Mouse (Mus musculus) gastrocnemius, postnatal 4 days (tissue): ENCODE measurements at regions not wholly inside any gene's neighbourhood (a gene's known extent, or its start where the extent isn't known, plus 50 kb on each side); places are given as distances from the start of the nearest gene placed in this dataset.

Experiments used
- DNase-seq, 2 experiments: peaks; one replicate each; pipeline ENCODE4 v3.0.0; 2021 to 2022; ENCODE audit warnings: low spot score in 2 of 2, mixed read lengths in 2 of 2

DNA sequence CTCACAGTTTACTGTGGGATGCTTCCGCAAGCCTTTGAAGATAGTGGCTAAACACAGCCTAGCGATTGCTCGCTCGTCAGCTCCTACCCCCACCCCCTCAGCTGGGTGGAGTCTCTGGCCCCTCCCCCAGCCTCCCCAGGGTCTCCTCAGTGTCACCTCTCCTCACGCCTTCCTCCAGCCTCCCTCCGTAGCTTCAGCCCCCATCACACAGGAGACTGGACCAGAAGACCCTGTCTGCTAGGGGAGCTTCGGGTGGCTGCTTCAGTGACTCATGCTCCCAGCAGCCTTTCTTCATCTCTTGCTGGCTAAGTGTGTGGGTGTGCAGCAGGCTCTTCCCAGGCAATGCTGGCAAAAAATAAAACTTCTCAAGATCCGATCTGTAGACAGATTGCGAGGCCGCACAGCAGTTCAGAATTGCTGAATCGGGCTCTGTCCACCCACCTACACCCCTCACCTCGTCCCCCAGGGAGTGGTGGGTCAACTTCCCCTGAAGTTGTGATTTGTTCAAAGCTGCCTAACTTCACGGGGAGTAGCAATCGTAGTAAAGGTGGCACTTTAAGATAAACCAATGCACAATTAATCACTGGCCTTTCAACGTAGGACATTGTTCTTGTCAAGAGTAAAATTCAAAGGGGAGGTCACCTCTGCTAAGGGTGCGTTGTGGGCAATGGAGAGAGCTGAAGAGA, 61.2 kb upstream of the Ankrd28 start:
- no peak for DNase-seq

- no peak for DNase-seq
These were observed 61.7 kb upstream of the Ankrd28 start for GRCm38 (mm10) chr14:31892186-31892510.

DNA sequence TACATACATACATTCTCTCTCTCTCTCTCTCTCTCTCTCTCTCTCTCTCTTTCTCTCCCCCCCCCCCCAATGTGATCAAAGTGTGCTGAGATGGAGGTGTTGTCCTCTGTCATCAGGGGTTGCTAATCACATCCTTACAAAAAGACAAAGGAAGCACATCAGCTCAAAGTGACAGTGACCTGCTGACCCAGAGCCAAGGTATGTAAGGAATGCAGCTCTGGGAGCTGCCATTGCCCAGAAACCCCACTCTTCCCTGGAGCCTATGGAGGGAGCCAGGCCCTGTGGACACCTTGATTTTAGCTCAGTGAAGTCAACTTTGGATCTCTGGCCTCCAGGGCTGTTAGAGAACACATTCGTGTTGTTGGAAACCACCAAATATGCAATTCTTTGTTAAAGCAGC, 66.0 kb upstream of the Ankrd28 start:
- no peak for DNase-seq

GRCm38 (mm10) chr14:31899504-31899903, 69.1 kb upstream of the Ankrd28 start:
- DNase-seq: no peak

DNA sequence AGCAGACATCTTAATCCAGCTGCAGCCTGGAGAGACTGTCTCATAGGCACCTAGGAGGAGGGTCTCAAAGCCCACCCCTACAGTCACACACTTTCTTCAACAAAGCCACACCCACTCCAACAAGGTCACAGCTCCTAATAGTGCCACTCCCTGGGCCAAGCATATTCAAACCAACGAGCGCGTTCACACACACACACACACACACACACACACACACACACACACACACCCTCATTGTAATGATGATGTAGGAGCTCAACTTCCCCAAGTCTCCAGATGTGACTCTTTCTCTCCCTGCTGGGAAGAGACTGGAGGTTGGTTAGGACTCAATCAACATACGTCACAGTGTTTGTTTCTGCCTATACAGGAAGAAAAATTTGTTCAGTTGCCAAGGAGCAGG, 69.5 kb upstream of the Ankrd28 start:
- DNase-seq: no peak

DNA sequence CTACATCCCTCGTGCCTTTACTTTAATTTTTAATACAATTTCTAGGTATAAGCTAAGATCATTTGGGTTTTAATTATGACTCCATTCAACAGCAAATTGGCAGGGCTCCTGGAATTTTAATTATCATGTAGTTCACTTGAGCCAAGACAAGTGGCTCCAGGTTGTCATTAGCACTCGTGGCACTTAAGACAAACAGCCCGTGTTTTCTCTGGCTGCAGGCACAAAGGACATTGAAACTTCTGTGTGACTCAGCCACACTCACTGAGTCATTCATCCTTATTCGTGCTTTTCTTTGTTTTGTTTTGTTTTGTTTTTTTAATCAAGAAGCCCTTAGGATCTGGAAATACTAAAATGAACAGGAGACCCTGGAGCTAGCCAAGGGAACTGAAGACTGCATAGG, 71.5 kb upstream of the Ankrd28 start:
- no peak for DNase-seq

GRCm38 (mm10) chr14:31903664-31904063, 73.2 kb upstream of the Ankrd28 start:
- DNase-seq: no peak

GRCm38 (mm10) chr14:31908591-31908990, 78.1 kb upstream of the Ankrd28 start:
- no peak for DNase-seq

DNA sequence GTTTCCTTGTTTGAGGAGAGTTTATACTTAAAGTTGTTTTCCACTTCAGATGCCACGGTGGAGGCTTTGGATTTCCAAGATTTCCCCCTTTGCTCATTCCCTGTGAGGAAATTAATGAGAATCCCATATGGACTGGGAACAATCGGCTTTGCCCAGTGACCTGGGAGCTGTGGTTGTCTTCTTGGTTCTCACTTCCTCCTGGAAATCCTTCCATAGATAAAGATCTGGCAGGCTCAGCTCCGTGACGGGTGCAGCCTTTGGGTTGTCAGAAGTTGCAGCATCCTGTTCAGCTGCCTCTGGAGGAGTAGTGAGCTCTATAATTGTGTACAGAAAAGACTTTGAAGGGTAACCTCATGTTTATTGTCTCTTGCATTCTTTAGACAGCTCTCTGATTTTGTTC, 78.8 kb upstream of the Ankrd28 start:
- no peak for DNase-seq

DNA sequence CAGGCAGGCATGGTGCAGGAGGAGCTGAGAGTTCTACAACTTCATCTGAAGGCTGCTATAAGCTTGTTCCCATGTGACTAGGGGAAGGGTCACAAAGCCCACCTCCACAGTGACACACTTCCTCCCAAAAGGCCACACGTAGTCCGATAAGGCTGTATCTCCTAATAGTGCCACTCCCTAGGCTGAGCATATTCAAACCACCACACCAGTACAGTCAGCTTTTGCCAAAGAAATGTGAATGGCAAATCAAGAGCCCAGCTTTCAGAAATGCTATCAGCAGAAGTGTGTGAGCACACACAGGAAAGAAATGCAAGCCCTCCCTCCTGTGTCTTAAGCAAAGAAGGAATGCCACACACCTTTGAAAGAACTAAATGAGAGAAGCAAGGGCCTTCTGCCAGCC, 80.4 kb upstream of the Ankrd28 start:
- no peak for DNase-seq

DNA sequence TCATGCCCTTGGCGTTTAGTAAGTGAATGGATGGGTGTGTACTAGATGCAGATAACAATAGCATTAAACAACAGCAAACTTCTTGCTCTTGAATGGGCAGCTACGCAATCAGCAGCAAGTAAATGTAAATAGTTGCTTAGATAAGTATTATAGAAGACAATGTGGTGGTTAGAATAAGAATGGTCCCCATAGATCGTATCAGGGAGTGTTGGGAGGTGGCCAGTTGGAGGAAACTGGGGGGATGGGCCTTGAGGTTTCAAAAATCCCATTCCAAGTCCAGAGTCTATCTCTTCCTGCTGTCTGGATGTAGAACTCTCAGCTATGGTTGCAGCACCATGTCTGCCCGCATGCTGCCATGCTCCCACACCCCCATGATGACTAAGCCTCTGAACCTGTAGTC, 88.0 kb upstream of the Ankrd28 start:
- no peak for DNase-seq

GRCm38 (mm10) chr14:31918921-31919320, 88.5 kb upstream of the Ankrd28 start:
- DNase-seq: no peak

- DNase-seq: no peak
These were observed 98.8 kb upstream of the Ankrd28 start for GRCm38 (mm10) chr14:31929161-31929707.

GRCm38 (mm10) chr14:31930367-31930766, 98.4 kb upstream of the Galnt15 start:
- DNase-seq: peak in 1 of 2 experiments; percentile 65

- no peak for DNase-seq
These were observed 96.8 kb upstream of the Galnt15 start for GRCm38 (mm10) chr14:31931971-31932370.

DNA sequence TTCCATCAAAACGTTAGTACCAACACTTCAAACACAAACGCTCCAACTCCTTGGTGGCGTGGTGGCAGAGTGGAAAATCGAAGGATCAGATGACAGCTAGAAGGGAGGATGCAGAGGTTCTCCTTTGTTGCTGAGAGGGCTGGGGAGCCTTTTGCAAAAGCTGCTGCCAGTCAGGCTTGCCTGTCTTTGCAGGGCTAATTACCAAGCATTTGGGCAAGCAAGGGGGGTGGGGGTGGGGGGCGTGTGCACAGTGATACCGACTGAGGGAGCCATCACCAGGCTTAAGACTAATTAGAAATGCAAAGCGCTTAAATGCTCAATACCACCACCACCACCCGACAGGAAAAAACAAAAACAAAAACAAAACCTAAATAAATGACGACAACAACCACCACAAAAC, 95.3 kb upstream of the Galnt15 start:
- DNase-seq: no peak

DNA sequence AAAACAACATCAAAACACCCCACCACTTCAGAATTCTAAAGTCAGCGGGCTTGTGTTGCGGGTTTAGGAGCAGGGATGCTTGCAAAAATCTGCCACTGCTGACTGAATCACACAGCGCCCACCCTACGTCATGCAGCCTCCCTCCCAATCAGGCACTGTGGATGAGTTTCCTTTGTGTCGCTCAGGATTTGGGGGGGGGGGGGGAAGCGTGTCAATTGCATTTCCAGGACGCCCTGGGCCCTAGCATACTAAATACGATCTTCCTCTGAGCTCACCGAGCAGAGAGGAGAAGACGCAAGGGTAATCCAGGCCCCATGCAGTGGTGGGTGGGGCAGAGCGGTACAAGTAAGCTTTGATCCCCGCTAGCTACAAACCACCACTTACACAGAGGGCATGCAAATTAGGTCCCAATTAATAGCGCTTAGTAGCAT, 94.9 kb upstream of the Galnt15 start:
- peak in 1 of 2 experiments; percentile 36 for DNase-seq

- no peak for DNase-seq
These were observed 94.5 kb upstream of the Galnt15 start for GRCm38 (mm10) chr14:31934321-31934720.

- no peak for DNase-seq
These were observed 94.0 kb upstream of the Galnt15 start for GRCm38 (mm10) chr14:31934771-31935170.

- no peak for DNase-seq
These were observed 93.4 kb upstream of the Galnt15 start for GRCm38 (mm10) chr14:31935411-31935810.

- DNase-seq: no peak
These were observed 92.2 kb upstream of the Galnt15 start for GRCm38 (mm10) chr14:31936581-31936980.

DNA sequence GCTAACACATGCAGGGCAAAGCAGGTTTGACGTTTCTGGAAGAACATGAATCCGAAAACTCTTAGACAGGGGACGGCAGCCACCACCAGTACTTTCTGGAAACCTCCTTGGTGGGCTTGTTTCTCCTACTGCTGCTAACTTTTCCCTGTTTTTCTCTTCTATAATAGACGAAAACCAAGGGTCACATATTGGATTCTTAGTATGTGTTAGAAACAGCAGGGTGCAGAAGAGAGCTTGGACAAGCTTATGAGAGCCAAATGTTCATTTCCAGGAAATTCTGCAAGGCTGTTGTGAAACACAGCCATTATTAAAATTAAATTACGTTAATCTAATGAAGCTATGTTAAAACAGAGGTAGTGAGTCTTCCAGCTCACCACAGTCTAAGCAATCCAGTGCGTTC, 87.9 kb upstream of the Galnt15 start:
- DNase-seq: no peak

- no peak for DNase-seq
These were observed 86.4 kb upstream of the Galnt15 start for GRCm38 (mm10) chr14:31942266-31942960.
